Mouse (Mus musculus) heart, embryonic 10.5 days (tissue): Measurements from ENCODE around the gene Rps12-ps3. TPM values are rescaled to one million over a fixed set of nuclear protein-coding genes. Genes with fewer than 3 reads are reported as not detected.

Source experiments
- DNase-seq: peaks from one replicate; pipeline ENCODE4 v3.0.0-alpha.2; 2017; ENCODE audit warnings: low spot score
- H3K27ac ChIP-seq: fragments of 300-500 bp; sonication (generic); 2 replicates; pipeline ENCODE4 v1.5.1; 2016; ENCODE audit warnings: mild to moderate bottlenecking
- H3K27me3 ChIP-seq: fragments of 300-500 bp; sonication (generic); 2 replicates; pipeline ENCODE4 v1.6.1; 2016; ENCODE audit warnings: mild to moderate bottlenecking; ENCODE audit not compliant: poor library complexity, insufficient read depth, severe bottlenecking
- H3K36me3 ChIP-seq: fragments of 300-500 bp; sonication (generic); 2 replicates; pipeline ENCODE4 v1.6.1; 2016; ENCODE audit warnings: mild to moderate bottlenecking, moderate library complexity
- H3K4me1 ChIP-seq: fragments of 300-500 bp; sonication (generic); 2 replicates; pipeline ENCODE4 v1.6.1; 2016; ENCODE audit warnings: mild to moderate bottlenecking
- H3K4me3 ChIP-seq: fragments of 300-500 bp; sonication (generic); 2 replicates; pipeline ENCODE4 v1.5.1; 2016; ENCODE audit warnings: mild to moderate bottlenecking, moderate library complexity
- H3K9me3 ChIP-seq: fragments of 300-500 bp; sonication (generic); 2 replicates; pipeline ENCODE4 v1.6.1; 2016; ENCODE audit warnings: mild to moderate bottlenecking, moderate library complexity
- WGBS: fragments of 180-500 bp; shearing (Covaris S2); methylation state at CpG from one replicate; pipeline ENCODE4 v1.1.7; 2016; 5-methylcytosine and 5-hydroxymethylcytosine counted together
- polyA plus RNA-seq: library from polyadenylated mRNA; unstranded; fragments of >200 nt; fragmentation: Nextera tagmentation; extraction: Ambion mirVana; gene quantifications from 2 replicates; pipeline ENCODE4 v1.2.1, GENCODE M21; 2016

The Rps12-ps3 gene
- 7.2 and 8.9 TPM in 2 replicates for polyA plus RNA-seq

- H3K4me1 ChIP-seq, result peaks cover 3% of the 10 kb centered on the region; the same call in 1 of the 2 replicates
- no peaks in the 10 kb centered on the region for H3K9me3 ChIP-seq
- no peak within 1 kb of the TSS for H3K4me3 ChIP-seq
- H3K36me3 ChIP-seq, result peaks cover 8% of the 10 kb centered on the region; the same call in 1 of the 2 replicates
- H3K27me3 ChIP-seq, result no peaks in the 10 kb centered on the region
- no peak for DNase-seq
- 94% methylated on average over 13 of the region's 14 CpGs for WGBS
- H3K27ac ChIP-seq, result no peak within 1 kb of the TSS
Measured at GRCm38 (mm10) chr19:59321990-59322389, at the start of gene Rps12-ps3. TSS of gene Rps12-ps3 (plus strand) at chr19:59322290.

GRCm38 (mm10) chr19:59273190-59273589 is 48.9 kb upstream of the Rps12-ps3 start:
- WGBS, result 81% methylated on average over 7 of the region's 7 CpGs
- Histone ChIP-seq H3K9me3 (no peaks in the 10 kb centered on the region), H3K27me3 (no peaks in the 10 kb centered on the region), H3K4me1 (no peaks in the 10 kb centered on the region; the same call in 1 of the 2 replicates), H3K27ac (no peak overlapping the region), H3K4me3 (no peak overlapping the region), H3K36me3 (no peaks in the 10 kb centered on the region)
- no peak for DNase-seq

- Histone ChIP-seq H3K27ac (no peak overlapping the region), H3K4me3 (no peak overlapping the region), H3K4me1 (peaks cover 3% of the 10 kb centered on the region; the same call in 1 of the 2 replicates), H3K9me3 (no peaks in the 10 kb centered on the region), H3K27me3 (no peaks in the 10 kb centered on the region), H3K36me3 (peaks cover 7% of the 10 kb centered on the region; the same call in 1 of the 2 replicates)
- 85% methylated on average over 7 of the region's 7 CpGs for WGBS
- DNase-seq, result peak; percentile 66
Measured at GRCm38 (mm10) chr19:59276354-59276753, 45.7 kb upstream of the Rps12-ps3 start.

GRCm38 (mm10) chr19:59280841-59281240 is 41.2 kb upstream of the Rps12-ps3 start:
- no peak overlapping the region for H3K27ac ChIP-seq
- 0 out of 2 replicates have a peak, but pooled peaks cover 3% of the 10 kb centered on the region for H3K4me1 ChIP-seq
- no peaks in the 10 kb centered on the region for H3K9me3 ChIP-seq
- H3K27me3 ChIP-seq, result no peaks in the 10 kb centered on the region
- H3K4me3 ChIP-seq, result no peak overlapping the region
- DNase-seq, result peak; percentile 71
- peaks cover 7% of the 10 kb centered on the region; the same call in 1 of the 2 replicates for H3K36me3 ChIP-seq

- no peaks in the 10 kb centered on the region for H3K9me3 ChIP-seq
- H3K4me1 ChIP-seq, result 0 out of 2 replicates have a peak, but pooled peaks cover 3% of the 10 kb centered on the region
- H3K36me3 ChIP-seq, result peaks cover 10% of the 10 kb centered on the region; the same call in 1 of the 2 replicates
- H3K27me3 ChIP-seq, result no peaks in the 10 kb centered on the region
- no peak overlapping the region for H3K4me3 ChIP-seq
- DNase-seq, result peak; percentile 47
- no peak overlapping the region for H3K27ac ChIP-seq
- WGBS, result 75% methylated on average over 3 of the region's 3 CpGs
Measured at GRCm38 (mm10) chr19:59282001-59282400, 40.1 kb upstream of the Rps12-ps3 start.

- Histone ChIP-seq H3K4me1 (no peaks in the 10 kb centered on the region), H3K27me3 (no peaks in the 10 kb centered on the region), H3K27ac (no peak overlapping the region), H3K9me3 (no peaks in the 10 kb centered on the region), H3K4me3 (no peak overlapping the region), H3K36me3 (0 out of 2 replicates have a peak, but pooled peaks cover 3% of the 10 kb centered on the region)
- no peak for DNase-seq
Measured at GRCm38 (mm10) chr19:59289042-59289441, 33.0 kb upstream of the Rps12-ps3 start.

GRCm38 (mm10) chr19:59289811-59290210 is 32.3 kb upstream of the Rps12-ps3 start:
- H3K9me3 ChIP-seq, result no peaks in the 10 kb centered on the region
- no peak overlapping the region for H3K4me3 ChIP-seq
- H3K4me1 ChIP-seq, result no peaks in the 10 kb centered on the region
- no peaks in the 10 kb centered on the region for H3K27me3 ChIP-seq
- DNase-seq, result no peak
- H3K36me3 ChIP-seq, result 0 out of 2 replicates have a peak, but pooled peaks cover 3% of the 10 kb centered on the region
- 82% methylated on average over 6 of the region's 6 CpGs for WGBS
- H3K27ac ChIP-seq, result no peak overlapping the region

- DNase-seq, result no peak
- H3K4me3 ChIP-seq, result no peak overlapping the region
- no peaks in the 10 kb centered on the region for H3K36me3 ChIP-seq
- no peaks in the 10 kb centered on the region for H3K27me3 ChIP-seq
- H3K27ac ChIP-seq, result no peak overlapping the region
- H3K9me3 ChIP-seq, result no peaks in the 10 kb centered on the region
- 82% methylated on average over 5 of the region's 5 CpGs for WGBS
- H3K4me1 ChIP-seq, result no peaks in the 10 kb centered on the region
Measured at GRCm38 (mm10) chr19:59292183-59292839, 29.8 kb upstream of the Rps12-ps3 start.

- Histone ChIP-seq H3K27ac (no peak overlapping the region), H3K36me3 (0 out of 2 replicates have a peak, but pooled peaks cover 4% of the 10 kb centered on the region), H3K9me3 (no peaks in the 10 kb centered on the region), H3K27me3 (no peaks in the 10 kb centered on the region), H3K4me1 (no peaks in the 10 kb centered on the region), H3K4me3 (no peak overlapping the region)
- no peak for DNase-seq
Measured at GRCm38 (mm10) chr19:59315308-59315707, 6.8 kb upstream of the Rps12-ps3 start.

GRCm38 (mm10) chr19:59316571-59316970 is 5.5 kb upstream of the Rps12-ps3 start:
- Histone ChIP-seq H3K4me1 (no peaks in the 10 kb centered on the region), H3K27ac (no peak overlapping the region), H3K9me3 (no peaks in the 10 kb centered on the region), H3K36me3 (0 out of 2 replicates have a peak, but pooled peaks cover 8% of the 10 kb centered on the region), H3K4me3 (no peak overlapping the region), H3K27me3 (no peaks in the 10 kb centered on the region)
- DNase-seq, result no peak

GRCm38 (mm10) chr19:59330816-59331225 is 8.7 kb downstream of the Rps12-ps3 start:
- no peak overlapping the region for H3K27ac ChIP-seq
- peaks cover 9% of the 10 kb centered on the region; the same call in 1 of the 2 replicates for H3K36me3 ChIP-seq
- no peaks in the 10 kb centered on the region for H3K27me3 ChIP-seq
- no peaks in the 10 kb centered on the region for H3K9me3 ChIP-seq
- H3K4me1 ChIP-seq, result peaks cover 3% of the 10 kb centered on the region; the same call in 1 of the 2 replicates
- no peak overlapping the region for H3K4me3 ChIP-seq
- no peak for DNase-seq

- WGBS, result 95% methylated on average over 1 of the region's 1 CpGs
Measured at GRCm38 (mm10) chr19:59336655-59337054, 14.6 kb downstream of the Rps12-ps3 start.

GRCm38 (mm10) chr19:59337872-59338681 is 16.0 kb downstream of the Rps12-ps3 start:
- H3K4me1 ChIP-seq, result peaks cover 17% of the 10 kb centered on the region
- peaks cover 5% of the 10 kb centered on the region; the same call in 1 of the 2 replicates for H3K36me3 ChIP-seq
- 97% methylated on average over 3 of the region's 3 CpGs for whole genome bisulfite sequencing
- no peak overlapping the region for H3K27ac ChIP-seq
- no peak for DNase-seq
- no peaks in the 10 kb centered on the region for H3K9me3 ChIP-seq
- H3K27me3 ChIP-seq, result no peaks in the 10 kb centered on the region
- H3K4me3 ChIP-seq, result no peak overlapping the region

More at GRCm38 (mm10) chr19:59336655-59337054, 14.6 kb downstream of the Rps12-ps3 start:
- DNase-seq, result no peak
- Histone ChIP-seq H3K4me3 (no peak overlapping the region), H3K27ac (no peak overlapping the region), H3K4me1 (peaks cover 8% of the 10 kb centered on the region), H3K27me3 (no peaks in the 10 kb centered on the region), H3K9me3 (no peaks in the 10 kb centered on the region), H3K36me3 (peaks cover 6% of the 10 kb centered on the region; the same call in 1 of the 2 replicates)
